Mouse (Mus musculus) adrenal gland, postnatal 25 days (tissue): Measurements from ENCODE around the gene Krtap5-2. TPM values are rescaled to one million over a fixed set of nuclear protein-coding genes. Genes with fewer than 3 reads are reported as not detected.
"Not testable (repeated sequence)": the region's sequence is repeated elsewhere in the genome, so short reads cannot be mapped to it uniquely, and the experiment has no call there.

Experiments
- DNase-seq: peaks from one replicate; pipeline ENCODE4 v3.0.0; 2021; ENCODE audit warnings: mixed read lengths
- long read RNA-seq: library from polyadenylated mRNA; stranded (forward); transcript quantifications from one replicate; pipeline ENCODE4 v2.0.0, GENCODE M21; 2021
- total RNA-seq: library from RNA; stranded (reverse); gene quantifications from 2 replicates; pipeline ENCODE4 v1.2.3, GENCODE M21; 2021

The Krtap5-2 gene
- total RNA-seq: not detected in 2 replicates
- long read RNA-seq: 0 reads

DNA sequence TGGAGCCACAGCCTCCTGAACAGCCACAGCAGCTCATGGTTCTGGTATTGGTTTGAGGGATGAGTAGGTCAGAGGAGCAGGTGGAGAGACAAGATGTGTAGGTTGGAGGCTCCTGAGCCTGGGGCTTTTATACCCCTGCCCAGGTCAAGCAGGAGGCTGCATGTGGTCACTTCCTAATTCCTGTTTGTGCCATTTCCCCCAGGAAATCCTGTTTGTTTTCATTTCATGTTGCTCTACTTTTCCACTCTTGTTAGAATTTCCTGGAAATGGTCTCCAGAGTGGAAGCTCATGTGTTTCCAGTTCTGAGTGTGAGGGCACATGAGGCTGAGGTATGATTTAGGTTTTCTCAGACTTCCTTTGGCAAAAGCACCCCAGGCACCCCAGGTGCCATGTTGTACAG, at the start of gene Krtap5-2:
Gene Krtap5-2 (minus strand): TSS at position 101 of the 400 bp plus-strand sequence.
- not testable (repeated sequence) for DNase-seq

DNA sequence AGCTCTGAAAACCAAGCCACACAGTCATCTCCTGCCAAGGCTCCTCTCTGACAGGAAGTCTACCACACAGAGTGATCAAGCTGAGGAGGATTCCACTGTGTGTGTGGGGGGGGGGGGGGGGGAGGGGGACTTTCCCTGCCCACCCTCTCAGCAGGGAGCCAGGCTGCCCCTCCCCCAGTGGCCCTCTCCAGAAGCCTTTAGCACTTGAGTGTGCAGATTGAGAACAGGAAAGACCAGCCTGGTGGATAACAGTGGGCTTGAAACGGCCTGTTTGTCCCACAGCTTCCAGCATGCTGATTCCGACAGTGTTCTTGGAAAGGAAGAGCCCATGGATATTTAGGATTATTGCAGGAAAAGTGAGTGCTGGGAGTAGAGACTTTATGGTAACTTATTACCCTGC, 48.7 kb upstream of the Krtap5-2 start:
- DNase-seq: no peak

DNA sequence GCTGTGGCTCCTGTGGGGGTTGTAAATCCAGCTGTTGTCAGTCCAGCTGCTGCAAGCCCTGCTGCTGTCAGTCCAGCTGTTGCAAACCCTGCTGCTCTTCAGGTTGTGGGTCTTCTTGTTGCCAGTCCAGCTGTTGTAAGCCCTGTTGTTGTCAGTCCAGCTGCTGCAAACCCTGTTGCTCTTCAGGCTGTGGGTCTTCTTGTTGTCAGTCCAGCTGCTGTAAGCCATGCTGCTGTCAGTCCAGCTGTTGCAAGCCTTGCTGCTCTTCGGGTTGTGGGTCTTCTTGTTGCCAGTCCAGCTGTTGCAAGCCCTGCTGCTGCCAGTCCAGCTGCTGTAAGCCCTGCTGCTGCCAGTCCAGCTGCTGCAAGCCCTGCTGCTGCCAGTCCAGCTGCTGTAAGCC, 36.3 kb upstream of the Krtap5-2 start:
- not testable (repeated sequence) for DNase-seq

GRCm38 (mm10) chr7:142211559-142211958, 35.8 kb upstream of the Krtap5-2 start, which contains the start of gene Gm7579:
TSS of gene Gm7579 (plus strand) at chr7:142211859.
- no peak for DNase-seq

DNA sequence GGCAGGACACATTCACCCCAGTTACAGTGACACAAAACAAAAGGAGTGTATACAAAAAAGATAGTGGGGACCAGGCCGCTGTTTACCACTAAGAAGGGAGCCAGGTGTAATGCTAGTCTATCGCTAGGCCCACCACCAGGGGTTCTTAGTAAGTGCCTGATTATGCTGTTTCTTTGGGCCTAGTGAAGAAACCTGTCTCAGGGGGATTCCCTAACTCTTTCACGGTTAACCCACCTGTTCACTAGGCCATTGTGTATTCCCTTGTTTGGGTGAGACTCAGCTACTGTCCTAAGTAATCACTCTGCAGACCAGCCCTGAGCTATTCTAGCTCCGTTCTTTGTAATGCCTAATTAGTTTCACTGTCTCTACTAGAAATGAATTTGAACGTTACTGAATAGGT, 31.1 kb upstream of the Krtap5-2 start:
- DNase-seq: not testable (repeated sequence)

- DNase-seq: no peak
Observed at GRCm38 (mm10) chr7:142205488-142205887, 29.7 kb upstream of the Krtap5-2 start.

DNA sequence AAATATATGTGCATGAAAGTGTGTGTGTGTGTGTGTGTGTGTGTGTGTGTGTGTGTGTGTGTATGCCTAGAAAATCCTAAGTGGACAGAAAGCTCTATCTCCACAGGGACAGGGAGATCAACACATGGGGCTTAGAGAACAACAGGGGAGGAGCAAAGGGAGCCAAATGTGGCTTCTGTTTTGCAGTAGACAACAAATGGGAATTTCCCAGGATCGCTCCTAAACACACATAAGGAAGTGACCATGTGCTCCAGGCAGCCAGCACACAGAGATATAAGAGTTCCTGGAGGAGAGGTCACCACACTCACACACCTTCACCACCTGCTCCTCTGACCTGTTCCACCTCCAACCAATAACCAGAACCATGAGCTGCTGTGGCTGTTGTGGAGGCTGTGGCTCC, 25.3 kb upstream of the Krtap5-2 start, which contains the start of gene Krtap5-3:
Gene Krtap5-3 (plus strand): TSS at position 301 of the 400 bp plus-strand sequence.
- DNase-seq: no peak

GRCm38 (mm10) chr7:142198748-142199147, 22.9 kb upstream of the Krtap5-2 start:
- DNase-seq: no peak

DNA sequence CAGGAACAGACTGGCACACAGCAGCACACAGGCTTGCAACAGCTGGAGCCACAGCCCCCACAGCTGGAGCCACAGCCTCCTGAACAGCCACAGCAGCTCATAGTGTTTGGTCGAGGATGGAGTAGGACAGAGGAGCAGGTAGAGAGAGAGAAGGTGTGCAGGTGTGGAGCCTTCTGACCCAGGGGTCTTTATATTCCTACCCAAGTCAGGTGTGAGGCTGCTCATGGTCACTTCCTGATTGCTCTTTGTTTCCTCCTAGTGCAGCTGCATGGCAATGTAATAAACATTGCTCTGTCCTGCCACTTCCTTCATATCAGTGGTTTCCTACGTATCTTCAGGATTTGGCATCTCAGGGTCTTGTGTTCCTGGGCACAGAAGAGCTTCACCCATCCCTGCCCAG, 14.5 kb upstream of the Krtap5-2 start, which contains the start of gene Gm10153:
Gene Gm10153 (minus strand): TSS at position 101 of the 400 bp plus-strand sequence.
- DNase-seq: no peak

DNA sequence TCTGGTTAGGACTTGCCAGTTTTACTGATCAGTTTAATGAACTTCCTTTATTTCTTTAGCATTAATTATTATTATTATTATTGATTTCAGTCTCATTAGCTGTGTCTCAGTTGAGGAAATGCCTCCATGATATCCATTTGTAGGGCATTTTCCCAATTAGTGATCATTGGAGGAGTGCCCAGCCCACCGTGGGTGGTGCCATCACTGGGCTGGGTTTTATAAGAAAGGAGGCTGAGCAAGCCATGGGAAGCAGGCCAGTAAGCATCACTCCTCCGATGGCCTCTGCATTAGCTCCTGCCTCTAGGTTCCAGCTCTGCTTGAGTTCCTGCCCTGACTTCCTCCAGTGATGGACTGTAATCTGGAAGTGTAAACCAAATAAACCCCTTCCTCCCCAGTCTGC, 12.4 kb upstream of the Krtap5-2 start:
- DNase-seq: no peak

- no peak for DNase-seq
Observed at GRCm38 (mm10) chr7:142181021-142181420, 5.2 kb upstream of the Krtap5-2 start.

GRCm38 (mm10) chr7:142178685-142179084, 2.9 kb upstream of the Krtap5-2 start:
- DNase-seq: no peak

- no peak for DNase-seq
Observed at GRCm38 (mm10) chr7:142169836-142170235, 6.0 kb downstream of the Krtap5-2 start.

DNA sequence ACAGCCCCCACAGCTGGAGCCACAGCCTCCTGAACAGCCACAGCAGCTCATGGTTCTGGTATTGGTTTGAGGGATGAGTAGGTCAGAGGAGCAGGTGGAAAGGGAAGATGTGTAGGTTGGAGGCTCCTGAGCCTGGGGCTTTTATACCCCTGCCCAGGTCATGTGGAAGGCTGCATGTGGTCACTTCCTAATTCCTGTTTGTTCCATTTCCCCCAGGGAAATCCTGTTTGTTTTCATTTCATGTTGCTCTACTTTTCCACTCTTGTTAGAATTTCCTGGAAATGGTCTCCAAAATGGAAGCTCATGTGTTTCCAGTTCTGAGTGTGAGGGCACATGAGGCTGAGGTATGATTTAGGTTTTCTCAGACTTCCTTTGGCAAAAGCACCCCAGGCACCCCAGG, 10.2 kb downstream of the Krtap5-2 start, which contains the start of gene Gm4553:
Gene Gm4553 (minus strand): TSS at position 101 of the 400 bp plus-strand sequence.
- not testable (repeated sequence) for DNase-seq

GRCm38 (mm10) chr7:142159366-142159765, 16.4 kb downstream of the Krtap5-2 start:
- DNase-seq: peak; percentile 40

GRCm38 (mm10) chr7:142157013-142157412, 18.8 kb downstream of the Krtap5-2 start, which contains the start of gene Gm29735:
TSS of gene Gm29735 (minus strand) at chr7:142157113.
- DNase-seq: not testable (repeated sequence)

DNA sequence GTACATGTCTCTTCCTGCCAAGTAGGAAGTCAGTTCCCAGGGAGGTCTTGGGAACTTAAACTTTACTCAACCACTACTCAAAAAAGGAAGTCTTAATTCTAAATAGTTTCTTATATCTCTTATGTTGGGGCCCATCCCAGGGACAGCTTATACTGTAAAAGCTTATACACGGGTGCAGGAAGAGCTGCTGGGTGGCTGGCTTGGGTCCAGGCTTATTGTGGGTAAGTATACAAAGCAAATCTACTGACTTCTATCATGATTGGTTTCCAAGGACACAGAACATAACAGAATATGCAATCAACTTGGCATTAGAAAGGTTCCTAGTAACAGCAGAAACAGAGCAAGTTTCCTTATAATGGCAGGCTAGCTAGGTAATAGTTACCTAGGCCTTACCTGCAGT, 20.5 kb downstream of the Krtap5-2 start:
- no peak for DNase-seq

DNA sequence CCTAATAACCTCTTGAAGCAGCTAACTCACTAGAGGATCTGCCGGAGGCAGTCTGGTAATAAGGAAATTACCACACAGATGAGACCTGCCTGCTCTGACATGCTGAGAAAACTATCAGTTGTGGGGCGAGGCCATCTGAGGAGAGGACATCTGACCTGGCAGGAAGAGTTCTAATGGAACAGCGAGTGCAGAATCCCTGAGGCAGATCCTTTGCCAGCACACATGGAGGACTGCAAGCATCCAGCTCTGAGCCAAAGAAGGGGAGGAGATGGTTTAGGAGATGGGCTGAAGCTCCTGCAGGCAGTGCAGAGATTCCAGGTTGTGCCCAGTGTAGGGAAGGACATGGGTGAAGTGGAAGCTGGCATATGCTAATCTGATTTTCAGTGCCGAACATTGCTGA, 23.6 kb downstream of the Krtap5-2 start:
- DNase-seq: no peak

DNA sequence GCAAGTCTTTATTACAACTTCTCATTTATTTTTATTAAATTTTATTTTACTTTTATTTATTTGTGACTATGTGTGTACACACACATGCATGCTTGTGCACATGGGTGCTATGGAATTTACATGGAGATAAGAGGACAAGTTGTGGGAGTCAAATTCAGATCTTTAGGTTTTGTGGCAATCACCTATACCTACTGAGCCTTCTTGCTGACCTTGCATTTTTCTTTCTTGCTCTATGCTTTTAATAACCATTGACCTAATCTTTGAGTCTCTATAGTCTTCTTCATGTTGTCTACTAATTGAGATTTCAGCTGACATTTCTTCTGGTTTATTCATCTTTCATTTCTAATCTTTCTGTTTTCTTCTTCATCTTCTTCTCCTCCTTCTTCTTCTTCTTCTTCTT, 27.2 kb downstream of the Krtap5-2 start:
- no peak for DNase-seq

DNA sequence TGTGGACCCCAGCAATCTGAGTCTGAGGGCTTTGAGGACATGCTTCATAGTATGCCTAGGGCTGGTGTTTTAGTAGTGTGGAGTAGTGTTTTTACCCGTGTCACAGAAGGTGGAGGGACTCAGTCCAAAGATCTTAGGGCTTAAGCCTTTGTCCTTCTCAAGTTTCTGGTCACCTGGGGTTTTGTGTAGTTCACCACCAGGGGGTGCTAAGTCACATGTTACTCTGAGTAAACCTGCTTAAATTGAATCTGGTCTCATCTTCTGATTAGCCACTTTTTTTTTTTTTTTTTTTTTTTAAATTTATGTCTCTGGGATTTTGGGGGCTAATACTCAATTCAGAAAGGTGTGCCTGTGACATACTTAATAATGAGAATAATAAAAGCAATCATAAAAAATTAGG, 29.8 kb downstream of the Krtap5-2 start:
- DNase-seq: peak; percentile 28

DNA sequence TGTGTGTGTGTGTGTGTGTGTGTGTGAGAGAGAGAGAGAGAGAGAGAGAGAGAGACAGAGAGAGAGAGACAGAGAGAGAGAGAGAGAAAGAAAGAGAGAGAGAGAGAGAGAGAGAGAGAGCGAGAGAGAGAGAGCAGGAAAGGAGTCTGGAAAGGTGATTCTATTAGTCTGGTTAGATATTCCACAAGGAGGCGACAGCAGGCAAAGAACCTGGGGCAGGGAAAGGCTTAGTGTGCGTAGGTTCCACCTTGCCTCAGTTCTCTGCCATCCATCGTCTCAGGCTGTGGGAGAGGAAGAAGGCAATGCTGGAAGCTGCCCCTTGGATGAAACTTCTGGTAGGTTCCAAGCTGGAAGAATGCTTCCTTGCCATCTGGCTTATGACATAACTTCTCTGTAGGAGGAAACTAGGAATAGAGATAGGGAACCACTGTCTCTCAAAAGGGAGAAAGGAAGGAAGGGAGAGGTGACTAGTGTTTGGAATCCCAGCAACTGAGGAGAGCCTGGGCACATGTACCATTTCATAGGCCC, 30.3 kb downstream of the Krtap5-2 start:
- no peak for DNase-seq

DNA sequence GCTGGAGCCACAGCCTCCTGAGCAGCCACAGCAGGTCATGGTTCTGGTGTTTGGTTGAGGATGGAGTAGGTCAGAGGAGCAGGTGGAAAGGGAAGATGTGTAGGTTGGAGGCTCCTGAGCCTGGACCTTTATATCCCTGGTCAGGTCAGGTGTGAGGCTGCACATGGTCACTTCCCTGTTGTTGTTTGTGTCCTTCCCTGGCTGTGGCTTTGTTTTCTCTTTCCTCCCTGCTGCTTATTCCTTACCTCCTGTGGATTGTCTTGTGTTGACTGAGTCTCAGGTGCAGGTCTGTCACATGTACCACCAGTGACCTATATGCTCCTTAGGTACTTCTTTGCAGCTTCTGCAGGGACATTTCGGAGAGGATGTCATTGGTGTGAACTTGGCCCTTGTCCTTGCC, 31.3 kb downstream of the Krtap5-2 start, which contains the start of gene Gm45337:
Gene Gm45337 (minus strand): TSS at position 101 of the 400 bp plus-strand sequence.
- no peak for DNase-seq

DNA sequence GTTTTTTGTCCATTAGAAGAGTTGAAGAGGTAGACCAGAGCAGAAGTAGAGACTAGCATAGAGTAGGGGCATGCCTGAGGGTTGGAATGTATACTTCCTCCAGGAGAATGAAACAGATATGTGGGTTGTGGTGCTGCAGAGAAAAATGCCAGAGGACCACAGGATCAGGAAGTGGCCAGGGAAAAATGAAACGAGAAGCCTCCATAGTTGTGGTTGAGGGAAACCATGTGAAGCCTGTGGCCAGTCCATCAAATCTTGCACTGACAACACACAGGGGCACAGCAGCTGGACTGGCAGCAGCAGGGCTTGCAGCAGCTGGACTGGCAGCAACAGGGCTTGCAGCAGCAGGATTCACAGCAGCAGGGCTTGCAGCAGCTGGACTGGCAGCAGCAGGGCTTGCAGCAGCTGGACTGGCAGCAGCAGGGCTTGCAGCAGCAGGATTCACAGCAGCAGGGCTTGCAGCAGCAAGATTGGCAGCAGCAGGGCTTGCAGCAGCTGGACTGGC, 32.2 kb downstream of the Krtap5-2 start:
- DNase-seq: not testable (repeated sequence)

DNA sequence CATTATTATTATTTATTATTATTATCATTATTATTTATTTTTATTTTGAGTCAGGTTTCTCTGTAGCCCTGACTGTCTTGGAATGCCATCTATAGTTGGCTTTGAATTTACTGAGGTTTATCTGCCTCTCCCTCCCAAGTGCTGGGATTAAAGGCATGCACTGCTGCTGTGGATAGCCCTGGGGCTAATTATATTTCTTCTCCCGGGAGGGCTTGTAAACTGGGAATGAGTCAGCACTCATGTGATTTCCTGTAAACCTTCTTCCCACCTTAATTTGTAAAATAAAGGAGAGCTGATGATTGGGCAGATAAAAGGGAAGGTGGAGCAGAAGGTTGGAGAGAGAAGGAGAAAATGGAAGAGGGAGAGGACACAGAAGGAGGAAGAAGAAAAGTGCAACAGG, 35.1 kb downstream of the Krtap5-2 start:
- DNase-seq: no peak
